Mouse (Mus musculus) kidney, adult 2 months (tissue): ENCODE results near the gene Lsr.

ENCODE experiments used
- CTCF ChIP-seq: fragments of 200-500 bp; conservative IDR thresholded peaks from 2 replicates; pipeline ENCODE4 v1.5.1; 2011; ENCODE audit warnings: low read depth, mild to moderate bottlenecking, control low read depth, low read length, moderate library complexity, mixed read lengths; ENCODE audit not compliant: insufficient read depth, insufficient read length
- POLR2A ChIP-seq: fragments of 200-500 bp; IDR thresholded peaks from one replicate; pipeline ENCODE4 v1.6.1; 2011; ENCODE audit warnings: low read depth, low read length, control low read depth

GRCm38 (mm10) chr7:30992148-30992547, 18.9 kb upstream of the Lsr start:
- no peak for TF ChIP-seq CTCF
- TF ChIP-seq POLR2A: no peak
